10 mouse cellular contexts compared by ENCODE assay signal in genomic region chr5:135001309-135001708, GRCm38 (mm10). TPM values are rescaled to one million over a fixed set of nuclear protein-coding genes. Genes with fewer than 3 reads are reported as not detected.
DNase-seq lines count a peak whose midpoint lies in the region; ATAC-seq and TF ChIP-seq lines count a peak whose summit lies in the region.
"Had no signal": no experiment of that assay in that cellular context is flagged by ENCODE, and none has a peak within 500 bp of the region (broad histone marks: within the 10 kb centered on the region; RNA-seq: fewer than 3 reads in every experiment).

No protein-coding gene starts in this region.

- TF ChIP-seq POLR2A in cerebellum, adult 2 months (IDR thresholded peaks at IDR 0.05; ENCODE audit: borderline replicate concordance, insufficient read depth, low read length) = no peak

- no peak overlapping the region for H3K9ac ChIP-seq in heart, embryonic 11.5 days (ENCODE audit: low read depth, low read length)
- H3K9ac ChIP-seq in stomach, postnatal 0 days (ENCODE audit: low read length) = peak overlapping the region; percentile 31; the same call in 1 of the 2 replicates

- 0 out of 2 replicates have a peak overlapping the region, but pooled peaks have one; percentile 3 for H3K4me3 ChIP-seq in heart, embryonic 11.5 days (ENCODE audit: low read depth, low read length)
- peak overlapping the region; percentile 19 for H3K4me3 ChIP-seq in cerebellum, adult 2 months (replicated peaks; ENCODE audit: insufficient read depth, low read depth, low read length)
- no peak overlapping the region for H3K4me3 ChIP-seq in stomach, postnatal 0 days (ENCODE audit: low read depth, low read length)
- H3K4me3 ChIP-seq in gastrocnemius, adult 2 months = no peak overlapping the region

- no peak overlapping the region for H3K27ac ChIP-seq in heart, embryonic 11.5 days (ENCODE audit: low read depth, low read length)
- H3K27ac ChIP-seq in cerebellum, adult 2 months (ENCODE audit: insufficient read depth, low read length) = no peak overlapping the region
- H3K27ac ChIP-seq in stomach, postnatal 0 days (replicated peaks) = peak overlapping the region; percentile 65
- no peak overlapping the region for H3K27ac ChIP-seq in gastrocnemius, adult 2 months

- no peaks in the 10 kb centered on the region for H3K36me3 ChIP-seq in heart, embryonic 11.5 days (ENCODE audit: control insufficient read depth, insufficient read depth, low read length)
- H3K36me3 ChIP-seq in stomach, postnatal 0 days (ENCODE audit: control insufficient read depth, insufficient read depth, low read length) = no peaks in the 10 kb centered on the region

- TF ChIP-seq CTCF in cerebellum, adult 2 months (IDR thresholded peaks at IDR 0.05; ENCODE audit: borderline replicate concordance, insufficient read depth, low read depth, low read length) = peak; percentile 38; the same call in 1 of the 2 replicates
- TF ChIP-seq CTCF in stomach, postnatal 0 days (IDR thresholded peaks at IDR 0.05; ENCODE audit: low read depth) = peak; percentile 70
- no peak for TF ChIP-seq CTCF in gastrocnemius, adult 2 months (IDR thresholded peaks at IDR 0.05)

- ATAC-seq in heart, embryonic 11.5 days (replicated peaks; ENCODE audit: insufficient number of reproducible peaks, low FRiP score, low TSS enrichment) = no peak
- ATAC-seq in stomach, postnatal 0 days (ENCODE audit: low FRiP score, low TSS enrichment) = peak; percentile 94
- ATAC-seq: Patski had no signal

- no peak for DNase-seq in heart, postnatal 14 days
- peak; percentile 57 to 64 for DNase-seq in cerebellum, adult 2 months
- peak; percentile 77 for DNase-seq in forelimb bud, embryonic 11.5 days (ENCODE audit: low read depth, low spot score)
- peak; percentile 85 for DNase-seq in kidney, postnatal 14 days
- DNase-seq in lung, postnatal 4 days = peak; percentile 88 to 95
- DNase-seq in stomach, postnatal 0 days (ENCODE audit: low spot score) = peak; percentile 97
- no peak for DNase-seq in gastrocnemius, adult 2 months

- H3K27me3 ChIP-seq in heart, embryonic 11.5 days (ENCODE audit: control insufficient read depth, insufficient read depth, low read length) = peaks cover 2% of the 10 kb centered on the region; the same call in 1 of the 2 replicates
- H3K27me3 ChIP-seq in cerebellum, adult 2 months (ENCODE audit: control insufficient read depth, insufficient read depth, low read length) = no peaks in the 10 kb centered on the region
- no peaks in the 10 kb centered on the region for H3K27me3 ChIP-seq in stomach, postnatal 0 days (ENCODE audit: control insufficient read depth, insufficient read depth, low read length)
- H3K27me3 ChIP-seq: Patski had no signal

- peak overlapping the region; percentile 49 for H3K4me2 ChIP-seq in heart, embryonic 11.5 days
- H3K4me2 ChIP-seq in stomach, postnatal 0 days (replicated peaks; ENCODE audit: low read depth) = peak overlapping the region; percentile 20

- H3K9me3 ChIP-seq in heart, embryonic 11.5 days (replicated peaks; ENCODE audit: control insufficient read depth, low read length) = no peaks in the 10 kb centered on the region
- H3K9me3 ChIP-seq in stomach, postnatal 0 days (ENCODE audit: control insufficient read depth, low read length) = no peaks in the 10 kb centered on the region

- no peak for TF ChIP-seq EP300 in stomach, postnatal 0 days (optimal IDR thresholded peaks at IDR 0.05)

- H3K4me1 ChIP-seq in heart, embryonic 11.5 days (ENCODE audit: control insufficient read depth, insufficient read depth, low read length) = 0 out of 2 replicates have a peak, but pooled peaks cover 3% of the 10 kb centered on the region
- no peaks in the 10 kb centered on the region; the same call in 1 of the 2 replicates for H3K4me1 ChIP-seq in cerebellum, adult 2 months (ENCODE audit: control insufficient read depth, insufficient read depth, low read length)
- H3K4me1 ChIP-seq in stomach, postnatal 0 days (replicated peaks; ENCODE audit: control insufficient read depth, insufficient read depth) = no peaks in the 10 kb centered on the region

- 1% methylated on average over 14 of the region's 14 CpGs for WGBS in heart, embryonic 11.5 days (ENCODE audit: insufficient replicate concordance)
- WGBS in cerebellum, adult 2 months = 3% methylated on average over 14 of the region's 14 CpGs
- WGBS in stomach, postnatal 0 days = 5% methylated on average over 14 of the region's 14 CpGs

- intact Hi-C loops in heart, postnatal 14 days (cut with DNase I) = no loop called here
- intact Hi-C loops in gastrocnemius, adult 2 months (cut with DNase I) = no loop called here

RNA-seq across cellular contexts. Expression of gene Abhd11, which starts 7.6 kb away (rescaled TPM):
- 58.2 and 59.9 TPM in 2 replicates for polyA plus RNA-seq in heart, embryonic 11.5 days (2014; fragmentation: Nextera tagmentation; extraction: Ambion mirVana)
- total RNA-seq in heart, postnatal 14 days (2021) = 10 to 100 TPM; 61.4 to 65.0 TPM
- 59.0 and 65.1 TPM in 2 replicates for polyA plus RNA-seq in cerebellum, adult 2 months (2012; rRNA removed)
- 56.5 and 64.0 TPM in 2 replicates for polyA plus RNA-seq in stomach, postnatal 0 days (2015; fragmentation: Nextera tagmentation; extraction: Ambion mirVana)
- total RNA-seq in gastrocnemius, adult 2 months (2021) = 10 to 100 TPM; 45.5 to 56.8 TPM

RNA-seq across cellular contexts. Expression of gene Cldn3, which starts 15.3 kb away (rescaled TPM):
- 1.2 and 1.5 TPM in 2 replicates for polyA plus RNA-seq in heart, embryonic 11.5 days (2014; fragmentation: Nextera tagmentation; extraction: Ambion mirVana)
- 1 to 10 TPM in 1 of 2 experiments, under 1 TPM in 1; 0.22 to 1.4 TPM for total RNA-seq in heart, postnatal 14 days (2021)
- 0.52 and 0.67 TPM in 2 replicates for polyA plus RNA-seq in cerebellum, adult 2 months (2012; rRNA removed)
- 15.4 and 16.2 TPM in 2 replicates for polyA plus RNA-seq in stomach, postnatal 0 days (2015; fragmentation: Nextera tagmentation; extraction: Ambion mirVana)
- total RNA-seq in gastrocnemius, adult 2 months (2021) = not detected
- total RNA-seq: neutrophil, adult 5-6 weeks had no signal
- polyA plus RNA-seq: Patski had no signal

RNA-seq across cellular contexts. Expression of gene Stx1a, which starts 22.0 kb away (rescaled TPM):
- polyA plus RNA-seq in heart, embryonic 11.5 days (2014; fragmentation: Nextera tagmentation; extraction: Ambion mirVana) = 10.4 and 13.4 TPM in 2 replicates
- 1 to 10 TPM; 2.6 to 4.3 TPM for total RNA-seq in heart, postnatal 14 days (2021)
- 12.1 and 12.4 TPM in 2 replicates for polyA plus RNA-seq in cerebellum, adult 2 months (2012; rRNA removed)
- polyA plus RNA-seq in stomach, postnatal 0 days (2015; fragmentation: Nextera tagmentation; extraction: Ambion mirVana) = 5.3 TPM in 2 replicates
- total RNA-seq in gastrocnemius, adult 2 months (2021) = 1 to 10 TPM in 1 of 2 experiments, under 1 TPM in 1; 0.64 to 1.3 TPM

RNA-seq across cellular contexts. Expression of gene Cldn4, which starts 54.6 kb away (rescaled TPM):
- 1.4 and 1.7 TPM in 2 replicates for polyA plus RNA-seq in heart, embryonic 11.5 days (2014; fragmentation: Nextera tagmentation; extraction: Ambion mirVana)
- total RNA-seq in heart, postnatal 14 days (2021) = under 1 TPM; 0.14 to 0.59 TPM
- 0.07 TPM in 1 of 2 replicates, not detected in the other for polyA plus RNA-seq in cerebellum, adult 2 months (2012; rRNA removed)
- 43.8 and 51.6 TPM in 2 replicates for polyA plus RNA-seq in stomach, postnatal 0 days (2015; fragmentation: Nextera tagmentation; extraction: Ambion mirVana)
- total RNA-seq in gastrocnemius, adult 2 months (2021) = not detected

Comparison
In these comparisons a context has a peak if more than half of its experiments do, and no peak if none do; other contexts are left out.
1. H3K4me3 ChIP-seq: peak in heart, embryonic 11.5 days (single experiment) and cerebellum, adult 2 months (single experiment); none in stomach, postnatal 0 days (single experiment) and gastrocnemius, adult 2 months (single experiment).
2. DNase-seq: peak in cerebellum, adult 2 months (2 of 2), forelimb bud, embryonic 11.5 days (single experiment), kidney, postnatal 14 days (single experiment), lung, postnatal 4 days (2 of 2) and stomach, postnatal 0 days (single experiment); none in heart, postnatal 14 days (0 of 2) and gastrocnemius, adult 2 months (single experiment).